Mouse (Mus musculus) lung, adult 10 weeks (tissue): ENCODE data around the gene Gm9507. TPM values are rescaled to one million over a fixed set of nuclear protein-coding genes. Genes with fewer than 3 reads are reported as not detected.

Experiments used
- polyA plus RNA-seq: library from polyadenylated mRNA; stranded (reverse); fragments of 350-450 nt; fragmentation: Illumina TruSeq; extraction: RNeasy Lipid Tissue Mini Kit (QIAGEN cat#74804); gene quantifications from one replicate; pipeline ENCODE4 v1.2.3, GENCODE M21; 2014; ENCODE audit warnings: low read depth, low replicate concordance; ENCODE audit not compliant: insufficient read depth

The Gm9507 gene
- not detected for polyA plus RNA-seq

GRCm38 (mm10) chr10:77811743-77812142, at the start of gene Gm9507:
Gene Gm9507, minus strand, starts transcription at chr10:77811843.

GRCm38 (mm10) chr10:77852559-77852958, 40.9 kb upstream of the Gm9507 start, which contains the start of gene Gm10318:
Gene Gm10318, plus strand, starts transcription at chr10:77852859.

GRCm38 (mm10) chr10:77846503-77846902, 34.9 kb upstream of the Gm9507 start, which contains the start of gene Gm36176:
Gene Gm36176, plus strand, starts transcription at chr10:77846803.

GRCm38 (mm10) chr10:77835647-77836046, 24.0 kb upstream of the Gm9507 start, which contains the start of gene Krtap10-10:
Gene Krtap10-10, plus strand, starts transcription at chr10:77835947.

GRCm38 (mm10) chr10:77826951-77827350, 15.3 kb upstream of the Gm9507 start, which contains the start of gene Krtap10-4:
Gene Krtap10-4, minus strand, starts transcription at chr10:77827095.

GRCm38 (mm10) chr10:77814382-77814781, 2.7 kb upstream of the Gm9507 start, which contains the start of gene Gm2696:
Gene Gm2696, plus strand, starts transcription at chr10:77814682.

GRCm38 (mm10) chr10:77798921-77799508, 12.6 kb downstream of the Gm9507 start, which contains the start of gene Gm19668:
Gene Gm19668, minus strand, starts transcription at chr10:77799133.

GRCm38 (mm10) chr10:77794976-77795375, 16.7 kb downstream of the Gm9507 start, which contains the start of gene Gm9639:
Gene Gm9639, minus strand, starts transcription at chr10:77795076.

GRCm38 (mm10) chr10:77787876-77788275, 23.8 kb downstream of the Gm9507 start, which contains the start of gene Gm7137:
Gene Gm7137, minus strand, starts transcription at chr10:77788200.

GRCm38 (mm10) chr10:77782442-77782841, 29.2 kb downstream of the Gm9507 start, which contains the start of gene Gm3250:
Gene Gm3250, minus strand, starts transcription at chr10:77782542.

GRCm38 (mm10) chr10:77776844-77777243, 34.8 kb downstream of the Gm9507 start, which contains the start of gene Gm7138:
Gene Gm7138, minus strand, starts transcription at chr10:77776944.

GRCm38 (mm10) chr10:77771225-77771624, 40.4 kb downstream of the Gm9507 start, which contains the start of gene Gm3238:
Gene Gm3238, minus strand, starts transcription at chr10:77771325.

Other genes starting within 250 kb of the Gm9507 start
- 165 TPM for gene Pttg1ip, start 230.1 kb downstream of the Gm9507 start, polyA plus RNA-seq
- 119 TPM for gene Sumo3, start 205.7 kb downstream of the Gm9507 start, polyA plus RNA-seq
- 1.5 TPM for gene Gm49325, start 205.6 kb downstream of the Gm9507 start, polyA plus RNA-seq
- gene Ube2g2, start 189.6 kb downstream of the Gm9507 start, polyA plus RNA-seq: 44.6 TPM
- gene Tspear, start 125.3 kb downstream of the Gm9507 start, polyA plus RNA-seq: not detected
- not detected for gene Gm19402, start 121.1 kb downstream of the Gm9507 start, polyA plus RNA-seq
- not detected for gene Gm9508, start 114.6 kb downstream of the Gm9507 start, polyA plus RNA-seq
- gene Gm10272, start 105.2 kb downstream of the Gm9507 start, polyA plus RNA-seq: not detected
- not detected for gene Gm10024, start 100.4 kb downstream of the Gm9507 start, polyA plus RNA-seq
- not detected for gene Gm10142, start 96.0 kb downstream of the Gm9507 start, polyA plus RNA-seq
- gene Krtap12-1, start 91.2 kb downstream of the Gm9507 start, polyA plus RNA-seq: not detected
- not detected for gene Gm10100, start 85.4 kb downstream of the Gm9507 start, polyA plus RNA-seq
- gene Gm18596, start 69.2 kb downstream of the Gm9507 start, polyA plus RNA-seq: not detected
- gene Gm9736, start 60.5 kb downstream of the Gm9507 start, polyA plus RNA-seq: not detected
- gene Gm3233, start 52.2 kb downstream of the Gm9507 start, polyA plus RNA-seq: not detected
- gene Gm3238, start 40.5 kb downstream of the Gm9507 start, polyA plus RNA-seq: not detected
- gene Gm7138, start 34.9 kb downstream of the Gm9507 start, polyA plus RNA-seq: not detected
- gene Gm3250, start 29.3 kb downstream of the Gm9507 start, polyA plus RNA-seq: not detected
- gene Gm7137, start 23.6 kb downstream of the Gm9507 start, polyA plus RNA-seq: not detected
- not detected for gene Gm9639, start 16.8 kb downstream of the Gm9507 start, polyA plus RNA-seq
- not detected for gene Gm19668, start 12.7 kb downstream of the Gm9507 start, polyA plus RNA-seq
- gene Gm2696, start 2.8 kb upstream of the Gm9507 start, polyA plus RNA-seq: not detected
- gene Krtap10-4, start 15.3 kb upstream of the Gm9507 start, polyA plus RNA-seq: not detected
- not detected for gene Krtap10-10, start 24.1 kb upstream of the Gm9507 start, polyA plus RNA-seq
- not detected for gene Gm36176, start 35.0 kb upstream of the Gm9507 start, polyA plus RNA-seq
- gene Gm10318, start 41.0 kb upstream of the Gm9507 start, polyA plus RNA-seq: not detected
- not detected for gene Gm3285, start 50.1 kb upstream of the Gm9507 start, polyA plus RNA-seq
- 0.40 TPM for gene Lrrc3, start 90.7 kb upstream of the Gm9507 start, polyA plus RNA-seq
- 0.96 TPM for gene Trpm2, start 158.7 kb upstream of the Gm9507 start, polyA plus RNA-seq
- gene 1810043G02Rik, start 166.7 kb upstream of the Gm9507 start, polyA plus RNA-seq: 9.4 TPM
- 21.7 TPM for gene Pfkl, start 198.2 kb upstream of the Gm9507 start, polyA plus RNA-seq
- gene Dnmt3l, start 230.1 kb upstream of the Gm9507 start, polyA plus RNA-seq: 0.54 TPM
- not detected for gene Aire, start 231.8 kb upstream of the Gm9507 start, polyA plus RNA-seq